Mouse (Mus musculus): ENCODE data around the gene Zbtb9.

Zbtb9 gene

DNA sequence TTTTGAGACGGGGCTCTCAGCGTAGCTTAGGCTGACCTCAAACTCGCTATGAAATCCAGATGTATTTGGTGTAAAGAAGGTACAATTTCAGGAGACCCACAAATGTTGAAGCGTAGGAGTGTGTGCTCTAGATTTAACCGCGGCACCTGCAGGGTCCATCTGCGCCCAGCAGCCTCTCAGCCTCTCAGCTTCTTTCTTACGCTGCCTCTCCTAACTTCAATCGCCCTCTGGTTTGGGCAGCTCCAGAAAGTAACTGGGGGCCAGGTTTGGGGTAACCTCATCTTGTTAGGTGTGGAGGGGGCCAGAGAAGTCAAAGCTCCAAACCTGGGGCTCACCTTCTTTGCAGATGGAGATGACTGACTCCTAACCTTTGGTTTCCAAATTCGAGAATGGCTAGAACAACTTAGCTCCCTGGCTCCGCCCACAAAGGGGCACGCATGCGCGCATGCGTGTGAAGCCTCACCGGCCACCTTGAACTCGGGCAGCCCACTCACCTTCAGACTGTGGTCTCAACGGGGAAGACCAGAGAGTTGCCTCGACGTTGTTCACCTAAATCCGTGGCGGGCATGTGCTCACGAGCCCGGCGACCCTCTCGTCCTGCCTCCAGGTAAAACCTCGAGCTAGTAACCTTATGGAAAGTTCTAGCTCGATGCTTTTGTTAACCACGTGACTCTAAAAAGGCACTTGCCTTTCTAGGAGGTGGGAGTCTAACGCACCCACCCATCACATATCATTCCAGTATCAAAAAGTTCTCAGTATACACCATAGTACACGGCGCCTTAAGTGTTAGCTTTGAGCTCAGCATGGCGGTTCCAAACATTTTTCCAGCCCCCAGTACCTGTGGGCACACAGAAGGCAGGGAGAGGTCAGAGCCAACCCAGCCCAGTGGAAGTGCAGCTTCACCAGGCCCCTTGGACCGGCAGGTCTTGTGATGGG lies 44.9 kb downstream of the Zbtb9 start:
- peak; percentile 89 for DNase-seq (ENCODE audit: low spot score)

DNA sequence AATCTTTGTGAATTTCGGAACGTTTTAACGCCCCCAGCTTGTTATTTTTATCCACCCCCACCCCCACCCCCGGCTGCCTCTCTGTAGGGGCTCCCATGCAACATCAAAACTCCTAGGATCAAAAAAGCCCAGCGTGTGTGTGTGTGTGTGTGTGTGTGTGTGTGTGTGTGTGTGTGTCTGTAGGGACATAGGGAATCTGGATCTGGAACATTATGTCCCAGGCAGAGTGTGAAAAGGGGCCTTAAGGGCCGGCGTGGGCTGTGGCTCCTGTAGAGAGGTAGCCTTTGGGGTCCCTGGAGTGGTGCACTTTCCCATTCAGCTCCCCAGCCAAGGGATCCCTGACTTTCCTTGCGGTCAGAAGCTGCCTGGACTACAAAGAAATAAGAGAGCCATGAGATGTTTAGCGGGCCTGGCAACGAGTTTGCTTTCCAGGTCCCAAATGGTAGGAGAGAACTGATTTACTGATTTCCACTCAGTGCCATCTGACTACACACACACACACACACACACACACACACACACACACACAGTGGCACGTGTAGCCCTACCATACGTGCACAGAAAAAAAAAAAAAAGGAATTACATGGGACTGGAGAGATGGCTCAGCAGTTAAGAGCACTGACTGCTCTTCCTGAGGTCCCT lies 45.7 kb downstream of the Zbtb9 start:
- DNase-seq (ENCODE audit: low spot score) = no peak

DNA sequence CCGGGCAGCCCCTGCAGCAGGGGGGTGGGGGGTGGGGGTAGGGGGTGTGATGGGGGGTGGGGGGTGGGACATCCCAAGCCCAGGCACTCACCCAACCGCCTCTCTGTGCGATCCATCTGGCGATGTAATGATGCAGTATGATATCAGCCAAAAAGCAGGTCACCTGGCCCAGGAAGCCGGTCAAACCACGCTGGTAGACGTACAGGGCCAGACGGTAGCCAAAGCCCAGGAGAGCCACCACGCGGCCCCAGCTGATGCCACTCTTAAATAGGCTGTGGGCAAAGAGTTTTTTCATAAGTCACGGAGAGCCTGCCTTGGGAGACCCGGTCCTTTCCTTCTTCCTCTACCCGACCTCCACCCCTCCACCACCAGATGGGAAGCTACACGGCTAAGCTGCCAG lies 48.1 kb downstream of the Zbtb9 start:
- DNase-seq (ENCODE audit: low spot score) = no peak

DNA sequence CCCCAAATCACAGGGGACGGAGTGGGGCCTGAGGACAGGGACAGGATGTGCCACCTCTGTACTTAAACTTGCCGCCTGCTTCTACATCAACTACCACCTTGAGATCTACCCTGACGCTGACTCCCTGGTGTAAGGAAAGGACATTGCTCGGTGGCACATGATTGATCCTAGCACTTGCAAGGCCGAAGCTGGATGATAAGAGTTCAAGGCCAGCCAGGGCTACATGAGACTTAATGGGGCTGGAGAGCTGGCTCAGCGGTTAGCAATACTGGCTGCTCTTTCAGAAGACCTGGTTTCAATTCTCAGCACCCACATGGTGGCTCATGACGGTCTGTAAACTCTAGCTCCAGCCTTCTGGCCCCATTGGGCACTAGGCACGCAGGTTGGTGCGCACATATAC lies 48.8 kb downstream of the Zbtb9 start:
- no peak for DNase-seq (ENCODE audit: low spot score)

DNA sequence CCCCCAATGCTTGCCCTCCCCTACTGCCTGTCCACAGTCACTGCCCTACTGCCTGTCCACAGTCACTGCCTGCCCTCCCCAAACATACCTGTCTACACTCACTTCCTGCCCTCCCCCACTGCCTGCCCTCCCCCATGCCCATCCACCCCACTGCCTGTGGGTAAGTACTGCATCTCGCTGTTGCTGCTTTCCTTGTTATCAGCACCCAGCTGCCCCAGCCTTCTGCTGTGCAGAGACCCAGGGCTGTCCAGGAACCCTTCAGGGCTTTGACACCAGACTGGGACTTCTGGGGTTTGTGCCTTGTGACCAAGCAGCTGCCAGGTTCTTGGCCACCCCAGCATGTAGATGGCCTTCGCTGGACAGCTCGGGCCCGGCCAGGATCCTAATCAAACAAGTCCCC lies 50.4 kb downstream of the Zbtb9 start:
- no peak for DNase-seq (ENCODE audit: low spot score)

DNA sequence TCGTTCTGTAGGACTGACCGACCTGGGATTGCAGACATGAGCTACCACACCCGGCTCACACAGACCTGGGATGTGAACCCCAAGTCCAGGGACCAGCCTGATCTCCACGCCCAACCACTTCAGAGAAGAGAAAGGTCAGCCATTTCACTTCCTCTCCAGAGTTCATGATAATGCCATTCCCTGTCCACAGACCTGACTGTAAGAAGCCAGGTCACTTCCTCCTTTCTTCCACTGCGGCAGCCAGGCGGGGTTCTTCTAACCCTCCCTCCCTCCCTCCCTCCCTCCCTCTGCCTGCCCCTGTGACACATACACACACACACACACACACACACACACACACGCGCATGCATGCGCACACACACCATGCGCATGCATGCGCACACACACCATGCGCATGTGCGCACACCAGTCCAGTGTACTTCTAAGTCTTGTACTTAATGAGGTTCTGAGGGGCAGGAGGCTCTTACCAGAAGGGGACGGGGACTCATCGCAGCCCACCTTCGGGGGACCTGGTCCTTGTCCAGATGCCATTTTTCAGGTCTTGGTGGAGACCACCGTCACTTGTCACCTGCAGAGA lies 52.4 kb downstream of the Zbtb9 start:
- no peak for DNase-seq (ENCODE audit: low spot score)

DNA sequence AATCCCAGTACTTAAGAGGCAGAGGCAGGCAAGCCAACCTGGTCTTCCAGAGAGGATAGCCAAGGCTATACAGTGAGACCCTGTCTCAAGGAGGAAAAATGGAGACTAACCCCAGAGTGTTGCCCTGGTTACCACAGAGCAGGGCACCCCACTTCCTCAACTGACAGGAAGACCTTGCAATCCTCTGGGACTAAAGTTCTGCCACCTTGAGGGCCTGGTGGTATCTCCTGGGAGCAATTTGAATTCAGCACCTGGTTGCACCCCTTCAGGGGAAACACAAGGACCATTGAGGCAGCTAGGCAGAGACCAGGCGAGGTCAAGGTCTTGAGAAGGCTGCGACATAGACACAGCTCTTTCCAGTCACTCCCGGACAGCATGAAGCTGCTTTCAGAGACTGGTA lies 53.0 kb downstream of the Zbtb9 start:
- DNase-seq (ENCODE audit: low spot score) = no peak

DNA sequence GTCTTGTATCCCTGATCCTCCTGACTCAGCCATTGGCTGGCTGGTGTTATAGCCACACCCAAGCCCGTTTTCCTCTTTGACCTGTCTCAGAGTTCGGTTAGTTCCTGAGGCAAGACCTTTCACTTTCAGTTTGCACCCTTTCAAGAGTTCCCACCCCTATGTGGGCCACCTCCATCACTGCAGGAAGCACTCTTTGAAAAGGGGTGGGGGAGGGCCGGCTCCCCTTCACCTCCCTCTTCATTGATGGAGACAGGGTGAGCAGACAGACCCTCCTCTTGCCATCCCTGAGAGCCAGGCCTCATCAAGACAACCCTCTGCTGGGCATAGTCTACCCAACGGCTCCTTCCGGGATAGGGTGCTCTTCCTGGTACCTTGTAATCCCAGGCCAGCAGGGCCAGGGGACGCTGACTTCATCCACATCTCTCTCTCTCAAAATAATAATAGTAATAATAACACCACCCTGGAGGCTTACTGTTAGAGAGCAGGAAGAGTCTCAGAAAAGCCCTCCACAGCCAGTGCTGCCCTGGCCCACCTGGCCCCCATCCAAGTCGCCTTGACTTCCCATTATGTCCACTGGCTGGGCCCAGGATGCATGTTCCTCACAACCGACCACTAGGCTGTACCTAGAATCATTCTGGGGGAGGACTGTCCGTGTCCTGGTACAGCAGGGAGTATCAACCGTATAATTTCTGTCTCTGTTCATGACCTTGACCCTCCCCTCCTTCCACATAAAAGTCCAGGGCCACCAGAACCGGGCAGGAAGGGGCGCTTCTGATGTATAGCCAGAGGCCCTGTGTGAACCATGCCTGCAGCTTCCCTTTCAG lies 54.7 kb downstream of the Zbtb9 start:
- DNase-seq (ENCODE audit: low spot score) = no peak

DNA sequence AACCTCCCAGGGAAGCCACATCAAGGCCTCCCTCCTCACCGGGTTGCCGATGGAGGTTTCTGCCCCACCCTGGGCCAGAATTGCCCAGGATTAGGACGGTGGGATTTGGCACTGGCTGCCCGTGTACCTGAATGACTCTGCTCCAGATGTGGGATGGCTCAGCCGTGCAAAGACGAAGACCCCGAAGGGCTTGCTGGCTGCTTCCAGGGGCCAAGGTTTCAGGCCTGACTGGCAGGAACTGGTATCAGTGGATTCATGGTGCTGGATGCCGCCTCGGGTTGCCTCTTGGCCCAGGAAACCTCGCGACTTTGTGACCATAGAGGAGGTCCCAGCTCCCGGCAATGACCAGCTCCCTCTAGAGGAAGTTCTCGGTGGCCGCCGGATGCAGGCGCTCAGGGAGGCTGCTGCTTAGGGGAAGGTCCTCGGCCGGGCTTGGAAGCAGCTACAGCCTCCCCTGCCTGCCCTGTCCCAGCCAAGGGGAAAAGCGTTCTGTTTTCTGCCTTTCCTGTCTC lies 55.4 kb downstream of the Zbtb9 start:
- peak; percentile 82 for DNase-seq (ENCODE audit: low spot score)

DNA sequence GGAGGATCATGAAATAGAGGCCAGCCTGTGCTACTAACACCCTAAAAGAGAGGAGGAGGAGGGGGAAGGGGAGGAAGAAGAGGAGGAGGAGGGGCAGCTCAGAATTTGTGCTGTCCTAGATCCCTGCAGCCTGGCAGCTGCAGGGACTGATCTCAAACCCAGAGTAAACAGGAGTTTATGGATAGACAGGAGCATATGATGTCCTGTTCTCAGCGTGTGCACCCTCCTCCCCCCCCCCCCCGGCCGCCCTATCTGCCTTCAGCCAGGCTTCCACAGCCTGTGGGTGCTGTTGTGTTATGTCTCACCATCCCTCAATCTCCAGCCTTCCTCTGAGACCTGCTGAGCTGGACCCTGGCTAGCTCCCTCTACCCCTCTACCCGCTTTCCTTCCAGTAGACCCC lies 55.9 kb downstream of the Zbtb9 start, which contains the start of gene Bak1:
TSS of gene Bak1 (minus strand) at position 101 of the 400 bp plus-strand sequence.
- no peak for DNase-seq (ENCODE audit: low spot score)

DNA sequence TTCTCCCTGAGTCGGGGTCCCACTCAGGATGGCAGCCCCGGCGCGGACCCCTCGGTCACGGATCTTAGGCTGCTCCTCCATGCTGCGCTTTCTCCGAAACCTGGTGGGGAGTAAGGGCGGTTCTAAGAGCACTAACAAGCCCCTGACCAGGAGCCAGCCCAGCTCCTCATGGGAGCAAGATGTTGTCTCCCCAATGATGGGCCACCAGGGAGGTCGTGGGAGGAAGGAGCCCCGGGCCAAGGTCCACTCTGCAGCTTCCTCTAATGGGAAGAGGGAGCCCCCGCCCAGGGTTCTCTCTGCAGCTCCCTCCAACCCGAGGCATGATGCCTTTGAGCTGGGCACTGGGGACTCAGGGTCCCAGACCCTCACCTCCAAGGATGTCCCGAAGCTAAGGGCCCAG lies 56.5 kb downstream of the Zbtb9 start:
- no peak for DNase-seq (ENCODE audit: low spot score)

DNA sequence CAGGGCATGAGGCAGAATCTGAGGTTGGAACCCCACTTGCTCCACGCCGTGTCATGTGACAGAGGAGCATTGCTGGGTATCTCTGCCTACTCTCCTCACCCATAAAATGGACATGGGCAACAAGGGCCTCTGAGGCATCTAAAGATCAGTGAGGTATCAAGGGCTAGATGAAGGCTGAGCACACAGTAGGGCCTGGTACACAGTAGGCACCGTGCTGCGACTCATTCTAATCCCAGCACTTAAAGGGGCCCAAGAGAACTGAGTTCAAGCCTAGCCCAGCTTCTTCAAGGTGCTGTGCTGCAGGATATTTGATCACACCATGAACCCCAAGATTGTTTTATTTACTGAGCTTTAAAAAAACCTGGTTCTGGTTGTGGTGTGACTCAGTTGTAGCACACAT lies 57.9 kb downstream of the Zbtb9 start:
- DNase-seq (ENCODE audit: low spot score) = no peak

DNA sequence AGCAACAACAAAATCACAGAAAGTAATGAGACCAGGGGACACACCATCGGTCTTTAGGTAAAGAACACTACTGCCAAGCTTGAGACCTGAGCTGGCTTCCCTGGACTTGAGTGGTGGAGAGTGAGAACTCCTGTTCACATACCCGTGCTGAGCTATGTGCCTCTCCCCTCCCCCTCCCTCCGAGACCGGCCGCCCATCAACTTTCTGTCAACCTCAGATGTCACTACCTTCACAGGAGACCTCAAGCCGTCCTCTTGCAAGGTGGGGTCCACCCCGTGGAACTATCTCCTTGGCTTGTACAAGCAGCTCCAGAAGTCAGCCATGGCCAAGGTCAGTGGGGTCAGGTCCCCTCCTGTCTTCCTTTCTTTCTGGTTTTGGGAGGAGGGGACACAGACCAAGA lies 59.4 kb downstream of the Zbtb9 start:
- no peak for DNase-seq (ENCODE audit: low spot score)

DNA sequence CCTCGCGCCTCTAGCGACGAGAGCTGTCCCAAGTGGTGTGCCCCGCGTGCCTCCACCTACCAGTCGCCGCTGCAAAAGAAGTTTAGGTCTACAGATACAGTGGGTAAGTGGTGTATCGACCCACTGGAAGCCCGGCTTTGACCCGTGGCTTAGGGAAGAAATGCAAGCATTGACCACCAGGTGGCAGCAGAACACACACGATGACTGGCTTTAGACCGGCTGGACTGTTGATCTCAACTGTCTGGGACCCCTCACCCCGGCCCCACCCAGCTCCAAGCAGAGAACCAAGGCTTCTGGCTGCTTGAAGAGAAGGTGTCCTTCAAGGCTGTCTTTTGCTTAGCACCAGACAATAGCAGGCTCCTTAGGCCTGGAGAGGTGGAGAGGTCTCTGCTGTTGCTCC lies 59.9 kb downstream of the Zbtb9 start:
- peak; percentile 78 for DNase-seq (ENCODE audit: low spot score)

DNA sequence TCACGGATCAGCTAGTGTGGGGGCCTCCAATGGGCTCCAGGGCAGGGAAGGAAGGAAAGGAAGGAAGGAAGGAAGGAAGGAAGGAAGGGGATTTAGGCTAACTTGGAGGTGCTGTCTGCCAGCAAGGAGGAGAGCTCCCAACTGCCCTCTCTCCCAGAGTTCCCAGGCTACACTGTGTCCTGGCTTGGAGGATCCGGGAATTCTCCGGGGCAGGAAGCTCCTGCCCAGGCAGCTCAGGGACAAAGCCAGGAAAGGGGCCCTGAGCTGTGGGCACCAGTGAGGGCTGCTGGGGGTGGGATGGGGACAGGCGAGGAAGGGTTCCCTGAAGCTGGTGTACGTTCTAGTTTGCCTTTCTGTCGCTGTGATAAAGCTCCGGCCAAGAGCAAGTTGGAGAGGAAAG lies 63.5 kb downstream of the Zbtb9 start:
- no peak for DNase-seq (ENCODE audit: low spot score)

DNA sequence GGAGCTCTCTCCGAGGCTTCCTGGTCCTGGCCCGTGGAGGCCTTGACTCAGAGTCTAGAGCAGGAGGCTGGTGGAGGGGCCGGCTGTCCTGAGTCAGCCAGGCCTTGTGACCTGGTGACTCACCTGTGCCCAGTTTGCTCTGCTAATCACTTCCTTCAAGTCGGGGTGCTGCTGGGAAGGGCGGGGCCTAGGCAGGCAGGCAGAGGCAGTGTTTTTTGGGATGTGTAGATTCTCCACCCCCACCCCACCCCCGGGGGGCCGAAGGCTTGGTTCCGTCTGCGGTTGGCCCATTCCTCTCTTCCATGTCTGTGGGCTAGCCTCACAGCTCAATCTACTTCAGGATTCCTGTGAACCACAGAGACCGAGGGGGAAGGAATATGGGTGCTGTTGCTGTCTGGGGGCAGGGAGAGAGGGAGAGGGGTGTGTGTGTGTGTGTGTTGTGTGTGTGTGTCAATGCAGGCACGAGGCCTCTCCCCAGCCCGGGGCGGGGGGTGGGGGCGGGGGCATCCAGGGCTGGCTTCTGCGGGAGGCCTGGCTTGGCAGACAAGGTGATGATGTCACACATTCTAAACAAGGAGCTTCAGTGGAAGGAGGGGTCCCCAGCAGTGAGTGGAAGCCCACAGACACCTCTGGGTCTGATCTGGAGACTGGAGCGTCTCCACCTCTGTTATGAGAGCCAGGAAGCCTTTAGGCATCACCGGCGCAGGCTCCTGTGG lies 65.5 kb downstream of the Zbtb9 start:
- peak; percentile 53 for DNase-seq (ENCODE audit: low spot score)

DNA sequence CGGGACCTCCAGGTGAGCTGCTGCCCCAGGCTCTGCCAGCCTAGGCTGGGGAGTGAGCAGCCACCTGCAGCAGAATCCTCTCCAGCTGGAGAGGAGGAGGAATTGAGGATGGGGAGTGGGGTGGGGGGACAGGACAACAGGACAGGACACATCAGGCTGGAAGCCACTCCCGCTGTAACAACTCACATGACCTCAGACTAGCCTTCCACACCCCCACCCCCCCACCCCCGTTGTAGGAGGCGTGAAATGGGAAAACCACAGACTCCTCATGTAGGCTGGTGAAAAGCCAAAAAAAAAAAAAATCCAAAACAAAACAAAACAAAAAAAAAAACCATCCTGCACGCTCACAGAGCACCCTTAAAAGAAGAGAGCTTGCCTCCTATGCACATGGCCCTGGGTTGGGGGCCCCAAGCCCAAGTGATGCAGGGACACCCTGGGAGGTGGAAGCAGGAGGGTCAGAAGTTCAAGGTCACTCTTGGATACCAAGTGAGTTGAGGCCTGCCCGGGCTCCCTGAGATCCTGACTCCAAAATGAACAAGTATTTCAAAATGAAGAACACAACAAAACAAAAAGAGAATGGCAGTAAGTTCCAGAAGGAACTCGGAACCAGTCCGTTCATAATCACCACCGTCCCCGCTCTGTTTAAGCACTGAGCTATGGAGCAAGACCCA lies 66.6 kb downstream of the Zbtb9 start:
- DNase-seq (ENCODE audit: low spot score) = no peak

DNA sequence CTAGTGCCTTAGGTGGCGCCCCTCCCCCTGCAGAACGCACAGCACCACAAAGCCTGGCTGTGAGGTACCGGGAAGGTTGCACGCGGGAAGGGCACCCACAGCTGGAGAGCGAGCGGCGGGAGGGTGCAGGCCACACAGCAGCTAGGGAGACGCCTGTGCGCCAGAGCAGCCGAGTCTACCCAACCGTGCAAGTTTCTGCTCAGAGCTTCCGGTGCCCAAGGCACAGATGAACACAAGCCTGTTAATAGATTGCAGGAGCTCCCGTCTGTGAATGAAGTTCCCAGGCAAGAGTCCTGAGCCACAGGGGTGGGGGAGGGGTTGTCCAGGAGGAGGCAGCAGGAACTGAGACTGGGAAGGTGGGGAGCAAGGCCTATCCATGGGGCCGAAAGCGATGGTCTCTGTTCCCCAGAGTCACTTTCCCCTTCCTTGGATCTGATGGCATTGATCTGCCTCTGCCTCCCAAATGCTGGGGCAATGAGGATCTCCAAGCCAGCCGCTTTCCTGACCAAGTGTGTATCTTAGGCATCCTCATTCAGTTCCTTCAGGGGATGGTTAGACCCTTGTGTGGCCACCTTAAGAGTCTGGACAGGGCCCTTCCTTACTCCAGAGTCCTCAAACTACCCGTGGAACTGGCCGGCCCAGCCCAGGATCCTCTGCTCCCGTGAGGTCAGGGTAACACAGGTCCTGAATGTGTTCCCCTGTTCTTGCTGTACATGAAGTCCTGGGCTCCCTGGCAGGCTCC lies 67.5 kb downstream of the Zbtb9 start:
- DNase-seq (ENCODE audit: low spot score) = no peak

DNA sequence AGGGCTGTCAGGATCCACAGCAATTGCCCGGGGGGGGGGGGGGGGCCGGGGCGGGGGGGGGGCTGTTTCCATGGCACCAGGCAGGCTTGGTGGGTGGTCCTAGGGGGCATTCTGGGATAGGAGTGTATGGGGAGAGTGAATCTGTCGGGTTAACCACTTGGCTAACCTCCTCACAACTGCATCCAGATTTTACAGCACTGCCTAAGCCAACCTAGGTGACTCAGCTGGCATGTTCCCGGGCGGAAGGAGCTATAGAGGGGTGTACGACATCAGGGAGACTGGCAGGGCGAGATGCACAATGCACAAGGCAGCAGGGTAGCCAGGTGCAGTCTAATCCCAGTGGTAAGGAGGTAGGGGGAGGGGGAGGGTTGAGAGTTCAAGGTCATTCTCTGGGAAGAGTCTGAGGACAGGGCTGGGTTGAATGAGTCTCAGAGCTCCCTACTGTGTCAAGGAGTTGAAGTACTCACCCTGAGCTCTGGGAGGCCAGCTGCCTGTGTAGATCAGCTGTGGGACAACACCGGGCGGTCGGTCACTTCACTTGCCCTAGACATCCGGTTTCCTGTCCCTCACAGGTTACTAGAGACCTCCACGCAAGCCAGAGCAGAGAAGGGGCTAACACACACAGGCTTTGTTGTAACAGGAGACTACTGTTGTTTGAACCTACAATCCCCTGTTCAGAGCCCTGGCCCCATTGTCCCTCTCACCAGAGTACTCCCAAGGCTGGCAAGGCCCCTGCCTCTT lies 68.2 kb downstream of the Zbtb9 start:
- no peak for DNase-seq (ENCODE audit: low spot score)

DNA sequence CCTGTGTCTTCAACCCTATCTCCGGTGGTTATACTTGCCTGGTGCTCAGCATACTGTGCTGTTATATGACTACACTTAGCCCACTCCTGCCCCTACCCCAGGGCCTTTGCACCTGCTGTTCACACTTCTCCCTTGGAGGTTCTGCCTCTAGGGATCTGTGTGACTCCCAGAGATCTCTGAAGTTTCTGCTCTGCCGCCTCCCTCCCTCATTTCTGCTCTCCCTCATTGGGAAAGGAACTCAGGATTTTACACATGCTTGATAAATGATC lies 68.8 kb downstream of the Zbtb9 start:
- no peak for DNase-seq (ENCODE audit: low spot score)
